Mouse (Mus musculus) activated CD4-positive, CD25-positive, alpha-beta regulatory T cell, adult 9 weeks (primary cell): ENCODE data around the gene Mfsd10. TPM values are rescaled to one million over a fixed set of nuclear protein-coding genes. Genes with fewer than 3 reads are reported as not detected.

ENCODE experiments used
- polyA plus RNA-seq: library from polyadenylated mRNA; unstranded; fragments of 100-300 nt; shearing (Covaris generic); gene quantifications from one replicate; pipeline ENCODE4 v1.2.1, GENCODE M21; 2017

The Mfsd10 gene
- polyA plus RNA-seq, result 99.8 TPM

DNA sequence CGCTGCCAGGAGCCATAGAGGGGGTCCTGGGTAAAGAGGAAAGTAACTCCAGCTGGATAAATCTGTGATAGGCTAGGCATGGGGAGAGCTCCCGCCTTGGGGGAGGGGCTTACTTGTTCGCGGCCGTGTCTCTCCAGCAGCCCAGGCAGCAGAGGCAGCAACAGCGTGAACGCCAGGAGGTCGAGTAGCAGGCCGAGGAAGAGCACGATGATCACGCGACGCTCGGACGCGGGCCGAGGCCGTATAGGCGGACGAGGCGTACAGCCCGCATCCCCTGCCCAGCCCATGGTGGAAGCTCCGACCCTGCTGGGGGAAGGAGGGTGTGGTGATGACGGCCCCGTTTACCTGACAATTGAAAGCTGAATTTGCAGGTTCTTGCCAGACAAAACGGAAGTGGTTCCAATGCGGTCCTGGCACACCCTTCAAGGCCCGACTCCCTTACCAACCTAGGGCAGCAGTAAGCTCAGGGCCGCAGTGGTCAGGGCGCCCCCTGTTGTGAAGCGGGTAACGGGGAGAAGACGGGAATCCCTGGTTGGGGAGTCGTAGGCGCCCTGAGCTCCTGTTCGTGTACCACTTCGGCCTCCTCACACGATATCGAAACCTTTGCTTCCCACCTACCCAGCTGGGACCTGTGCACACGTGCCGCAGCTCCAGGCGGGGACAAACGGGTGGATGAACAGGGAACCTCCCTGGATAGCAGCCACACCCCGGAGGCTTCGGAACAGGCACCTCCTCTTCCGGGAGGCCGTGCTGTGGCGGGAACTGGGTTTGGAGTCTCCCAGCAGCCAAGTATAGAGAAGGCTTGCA lies at the start of gene Mfsd10:
Gene Mfsd10 (minus strand): TSS at position 732 of the 807 bp plus-strand sequence.

GRCm38 (mm10) chr5:34659686-34660590 lies 22.9 kb upstream of the Mfsd10 start, which contains the start of the genes Nop14 and Grk4:
TSS of gene Nop14 (minus strand) at chr5:34660148.
TSS of gene Grk4 (plus strand) at chr5:34660379.

Other genes with a start within 250 kb of the Mfsd10 start
- 31.8 TPM for gene Tnip2, start 123.2 kb downstream of the Mfsd10 start, polyA plus RNA-seq
- gene Sh3bp2, start 111.4 kb downstream of the Mfsd10 start, polyA plus RNA-seq, result 17.6 TPM
- gene Add1, start 63.5 kb downstream of the Mfsd10 start, polyA plus RNA-seq, result 202 TPM
- 38.3 TPM for gene Nop14, start 22.9 kb upstream of the Mfsd10 start, polyA plus RNA-seq
- gene Grk4, start 23.2 kb upstream of the Mfsd10 start, polyA plus RNA-seq, result 8.3 TPM
- gene Htt, start 124.5 kb upstream of the Mfsd10 start, polyA plus RNA-seq, result 8.4 TPM